In the genomic region with DNA sequence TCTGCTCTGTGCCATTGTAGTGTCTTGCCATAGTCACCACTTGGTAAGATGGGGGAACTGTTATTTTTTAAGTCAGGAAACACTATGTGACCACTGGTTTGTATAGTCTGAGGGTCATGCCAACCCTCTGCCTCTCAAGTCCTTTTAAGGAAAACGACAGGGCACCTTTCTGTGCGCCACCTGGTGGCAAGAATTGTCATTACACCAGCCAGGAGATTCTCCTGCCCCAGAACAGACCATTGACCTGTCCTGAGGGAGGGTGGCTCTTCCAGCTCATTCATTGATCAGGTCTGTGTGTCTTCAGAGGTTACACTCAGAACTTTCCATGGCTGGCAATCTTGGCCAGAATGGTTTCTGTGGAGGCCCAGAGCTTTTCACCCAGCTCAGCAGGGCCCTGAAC, we compare ENCODE assay signal across 9 mouse cellular contexts.
DNase-seq lines count a peak whose midpoint lies in the region; ATAC-seq and TF ChIP-seq lines count a peak whose summit lies in the region.
"Had no signal": no experiment of that assay in that cellular context is flagged by ENCODE, and none has a peak within 500 bp of the region (broad histone marks: within the 10 kb centered on the region; RNA-seq: fewer than 3 reads in every experiment).

No protein-coding gene starts in this region.

- H3K4me2 ChIP-seq in liver, embryonic 11.5 days: no peak overlapping the region
- no peak overlapping the region for H3K4me2 ChIP-seq in forebrain, embryonic 13.5 days
- no peak overlapping the region for H3K4me2 ChIP-seq in liver, postnatal 0 days (ENCODE audit: low read depth, low read length)
- H3K4me2 ChIP-seq: neural tube, embryonic 13.5 days had no signal

- no peak for TF ChIP-seq EP300 in liver, postnatal 0 days (IDR thresholded peaks at IDR 0.05; ENCODE audit: low read depth)

- H3K9ac ChIP-seq in liver, embryonic 11.5 days (ENCODE audit: low read depth, low read length): no peak overlapping the region
- no peak overlapping the region for H3K9ac ChIP-seq in forebrain, embryonic 13.5 days
- H3K9ac ChIP-seq in liver, postnatal 0 days (replicated peaks): no peak overlapping the region
- H3K9ac ChIP-seq: neural tube, embryonic 13.5 days had no signal

- H3K27me3 ChIP-seq in liver, embryonic 11.5 days (replicated peaks; ENCODE audit: control insufficient read depth, insufficient read depth, low read length): 0 out of 2 replicates have a peak, but pooled peaks cover 2% of the 10 kb centered on the region
- H3K27me3 ChIP-seq in forebrain, embryonic 13.5 days: no peaks in the 10 kb centered on the region; the same call in 1 of the 2 replicates
- H3K27me3 ChIP-seq in liver, postnatal 0 days (ENCODE audit: insufficient read depth, low read length): no peaks in the 10 kb centered on the region

- no peaks in the 10 kb centered on the region for H3K36me3 ChIP-seq in liver, embryonic 11.5 days (ENCODE audit: control insufficient read depth, insufficient read depth, low read length)
- no peaks in the 10 kb centered on the region for H3K36me3 ChIP-seq in forebrain, embryonic 13.5 days (ENCODE audit: poor library complexity, severe bottlenecking)
- H3K36me3 ChIP-seq in liver, postnatal 0 days (replicated peaks; ENCODE audit: insufficient read depth, low read length): no peaks in the 10 kb centered on the region
- H3K36me3 ChIP-seq: neural tube, embryonic 13.5 days had no signal

- WGBS in liver, embryonic 11.5 days: 0% methylated on average over 2 of the region's 2 CpGs
- 1% methylated on average over 2 of the region's 2 CpGs for WGBS in bone marrow, adult 2 months
- WGBS in forebrain, embryonic 13.5 days: 0% methylated on average over 2 of the region's 2 CpGs
- WGBS in liver, postnatal 0 days (ENCODE audit: insufficient replicate concordance): 0% methylated on average over 2 of the region's 2 CpGs

- no peak overlapping the region for H3K27ac ChIP-seq in liver, embryonic 11.5 days (ENCODE audit: low read depth, low read length)
- no peak overlapping the region for H3K27ac ChIP-seq in bone marrow, adult 2 months (ENCODE audit: control insufficient read depth, insufficient read depth, low read depth, low read length, poor library complexity)
- no peak overlapping the region for H3K27ac ChIP-seq in forebrain, embryonic 13.5 days
- H3K27ac ChIP-seq in liver, postnatal 0 days (ENCODE audit: low read depth): no peak overlapping the region
- H3K27ac ChIP-seq: neural tube, embryonic 13.5 days had no signal

- no peaks in the 10 kb centered on the region for H3K9me3 ChIP-seq in liver, embryonic 11.5 days (ENCODE audit: control insufficient read depth, low read length)
- no peaks in the 10 kb centered on the region for H3K9me3 ChIP-seq in forebrain, embryonic 13.5 days (replicated peaks)
- no peaks in the 10 kb centered on the region for H3K9me3 ChIP-seq in liver, postnatal 0 days (ENCODE audit: low read length)
- H3K9me3 ChIP-seq: neural tube, embryonic 13.5 days had no signal

- ATAC-seq in liver, embryonic 11.5 days (replicated peaks; ENCODE audit: low FRiP score): no peak
- 0 out of 2 replicates have a peak, but pooled peaks have one; percentile 41 for ATAC-seq in forebrain, embryonic 13.5 days
- no peak for ATAC-seq in liver, postnatal 0 days

- peak; percentile 72 for TF ChIP-seq CTCF in bone marrow, adult 2 months (IDR thresholded peaks at IDR 0.05; ENCODE audit: control insufficient read depth, insufficient read depth, low read length)
- TF ChIP-seq CTCF in liver, postnatal 0 days (IDR thresholded peaks at IDR 0.05; ENCODE audit: low read depth): peak; percentile 88

- H3K4me3 ChIP-seq in liver, embryonic 11.5 days (ENCODE audit: low read depth, low read length): no peak overlapping the region
- no peak overlapping the region for H3K4me3 ChIP-seq in bone marrow, adult 2 months (replicated peaks; ENCODE audit: control insufficient read depth, low read depth, low read length)
- H3K4me3 ChIP-seq in forebrain, embryonic 13.5 days: no peak overlapping the region
- H3K4me3 ChIP-seq in liver, postnatal 0 days (ENCODE audit: low read depth, low read length): no peak overlapping the region
- H3K4me3 ChIP-seq: neural tube, embryonic 13.5 days had no signal

- TF ChIP-seq POLR2A in bone marrow, adult 2 months (IDR thresholded peaks at IDR 0.05; ENCODE audit: borderline replicate concordance, control insufficient read depth, low read depth, low read length): no peak

- H3K4me1 ChIP-seq in liver, embryonic 11.5 days (replicated peaks; ENCODE audit: control insufficient read depth, insufficient read depth, low read length): no peaks in the 10 kb centered on the region
- no peaks in the 10 kb centered on the region for H3K4me1 ChIP-seq in bone marrow, adult 2 months (ENCODE audit: control insufficient read depth, insufficient read depth, low read length)
- no peaks in the 10 kb centered on the region for H3K4me1 ChIP-seq in forebrain, embryonic 13.5 days
- H3K4me1 ChIP-seq in liver, postnatal 0 days (ENCODE audit: insufficient read depth): no peaks in the 10 kb centered on the region
- H3K4me1 ChIP-seq: neural tube, embryonic 13.5 days had no signal

- peak; percentile 57 for DNase-seq in liver
- DNase-seq in liver, embryonic 11.5 days (ENCODE audit: low spot score): no peak
- DNase-seq in kidney, adult 9 months: peak; percentile 61
- DNase-seq in liver, postnatal 0 days: peak; percentile 77
- DNase-seq in right cerebral cortex, adult 2 months (ENCODE audit: low spot score in 2 of 2): peak; percentile 54 to 65
- peak; percentile 34 to 82 for DNase-seq in urinary bladder, postnatal 4 days (ENCODE audit: low spot score in 2 of 2)
